Comparison of ENCODE assay signal across 10 mouse cellular contexts in genomic region chr1:52763894-52764809, GRCm38 (mm10). TPM values are rescaled to one million over a fixed set of nuclear protein-coding genes. Genes with fewer than 3 reads are reported as not detected.
DNase-seq lines count a peak whose midpoint lies in the region; ATAC-seq and TF ChIP-seq lines count a peak whose summit lies in the region.
"Had no signal": no experiment of that assay in that cellular context is flagged by ENCODE, and none has a peak within 500 bp of the region (broad histone marks: within the 10 kb centered on the region; RNA-seq: fewer than 3 reads in every experiment).

No protein-coding gene starts in this region.

- no peak for ATAC-seq in heart, embryonic 16.5 days (replicated peaks; ENCODE audit: extremely low read depth, insufficient read depth, low FRiP score)
- peak; percentile 40; the same call in 1 of the 2 replicates for ATAC-seq in intestine, embryonic 16.5 days
- no peak for ATAC-seq in stomach, postnatal 0 days (ENCODE audit: low FRiP score, low TSS enrichment)

- H3K27me3 ChIP-seq in heart, embryonic 16.5 days (ENCODE audit: control insufficient read depth, insufficient read depth, low read length) = no peaks in the 10 kb centered on the region
- no peaks in the 10 kb centered on the region for H3K27me3 ChIP-seq in intestine, embryonic 16.5 days (replicated peaks; ENCODE audit: control insufficient read depth, insufficient read depth, low read length)
- H3K27me3 ChIP-seq in stomach, postnatal 0 days (ENCODE audit: control insufficient read depth, insufficient read depth, low read length) = no peaks in the 10 kb centered on the region
- H3K27me3 ChIP-seq: kidney, embryonic 15.5 days; limb, embryonic 12.5 days had no signal

- peaks cover 2% of the 10 kb centered on the region; the same call in 1 of the 2 replicates for H3K4me1 ChIP-seq in heart, embryonic 16.5 days (ENCODE audit: control insufficient read depth, insufficient read depth, low read length)
- peaks cover 3% of the 10 kb centered on the region; the same call in 1 of the 2 replicates for H3K4me1 ChIP-seq in intestine, embryonic 16.5 days (ENCODE audit: control insufficient read depth, insufficient read depth, low read length)
- H3K4me1 ChIP-seq in stomach, postnatal 0 days (replicated peaks; ENCODE audit: control insufficient read depth, insufficient read depth) = no peaks in the 10 kb centered on the region
- H3K4me1 ChIP-seq: kidney, embryonic 15.5 days; limb, embryonic 12.5 days had no signal

- peak overlapping the region; percentile 16; the same call in 1 of the 2 replicates for H3K9ac ChIP-seq in heart, embryonic 16.5 days (ENCODE audit: low read length)
- no peak overlapping the region for H3K9ac ChIP-seq in intestine, embryonic 16.5 days (ENCODE audit: low read depth, low read length)
- no peak overlapping the region for H3K9ac ChIP-seq in stomach, postnatal 0 days (ENCODE audit: low read length)
- H3K9ac ChIP-seq: kidney, embryonic 15.5 days; limb, embryonic 12.5 days had no signal

- no peak overlapping the region for H3K27ac ChIP-seq in heart, embryonic 16.5 days (ENCODE audit: low read length)
- no peak overlapping the region for H3K27ac ChIP-seq in intestine, embryonic 16.5 days (ENCODE audit: low read length)
- no peak overlapping the region for H3K27ac ChIP-seq in stomach, postnatal 0 days (replicated peaks)
- H3K27ac ChIP-seq: gastrocnemius, adult 2 months; kidney, embryonic 15.5 days; limb, embryonic 12.5 days had no signal

- no peak for DNase-seq in heart, adult 8-10 months (ENCODE audit: low spot score)
- DNase-seq in MEL-GATA-1-ER (ENCODE audit: extremely low read depth, low read depth) = peak; percentile 27
- DNase-seq in stomach, postnatal 0 days (ENCODE audit: low spot score) = no peak
- no peak for DNase-seq in gastrocnemius, postnatal 4 days (ENCODE audit: low spot score in 2 of 2)
- DNase-seq in right cerebral cortex, postnatal 10 days (ENCODE audit: low spot score in 2 of 2) = no peak
- DNase-seq: gastrocnemius, adult 2 months had no signal

- H3K4me3 ChIP-seq in heart, embryonic 16.5 days (ENCODE audit: low read length) = peak overlapping the region; percentile 12; the same call in 1 of the 2 replicates
- no peak overlapping the region for H3K4me3 ChIP-seq in intestine, embryonic 16.5 days (ENCODE audit: low read length)
- no peak overlapping the region for H3K4me3 ChIP-seq in stomach, postnatal 0 days (ENCODE audit: low read depth, low read length)
- H3K4me3 ChIP-seq: gastrocnemius, adult 2 months; kidney, embryonic 15.5 days; limb, embryonic 12.5 days had no signal

- no peaks in the 10 kb centered on the region for H3K9me3 ChIP-seq in heart, embryonic 16.5 days (replicated peaks; ENCODE audit: control insufficient read depth, low read length)
- H3K9me3 ChIP-seq in intestine, embryonic 16.5 days (ENCODE audit: control insufficient read depth, low read length) = no peaks in the 10 kb centered on the region
- no peaks in the 10 kb centered on the region for H3K9me3 ChIP-seq in stomach, postnatal 0 days (ENCODE audit: control insufficient read depth, low read length)
- H3K9me3 ChIP-seq: kidney, embryonic 15.5 days; limb, embryonic 12.5 days had no signal

- H3K4me2 ChIP-seq in heart, embryonic 16.5 days (ENCODE audit: low read depth, low read length) = peak overlapping the region; percentile 38; the same call in 1 of the 2 replicates
- 0 out of 2 replicates have a peak overlapping the region, but pooled peaks have one; percentile 30 for H3K4me2 ChIP-seq in intestine, embryonic 16.5 days (ENCODE audit: low read depth, low read length)
- H3K4me2 ChIP-seq in stomach, postnatal 0 days (replicated peaks; ENCODE audit: low read depth) = 0 out of 2 replicates have a peak overlapping the region, but pooled peaks have one; percentile 2
- H3K4me2 ChIP-seq: kidney, embryonic 15.5 days; limb, embryonic 12.5 days had no signal

- 51% methylated on average over 4 of the region's 4 CpGs for WGBS in heart, embryonic 16.5 days
- 63% methylated on average over 4 of the region's 4 CpGs for WGBS in intestine, embryonic 16.5 days
- 42% methylated on average over 4 of the region's 4 CpGs for WGBS in stomach, postnatal 0 days

- TF ChIP-seq CTCF in stomach, postnatal 0 days (IDR thresholded peaks at IDR 0.05; ENCODE audit: low read depth) = no peak

- TF ChIP-seq EP300 in stomach, postnatal 0 days (optimal IDR thresholded peaks at IDR 0.05) = no peak

- H3K36me3 ChIP-seq in heart, embryonic 16.5 days (ENCODE audit: control insufficient read depth, insufficient read depth) = no peaks in the 10 kb centered on the region
- no peaks in the 10 kb centered on the region for H3K36me3 ChIP-seq in intestine, embryonic 16.5 days (ENCODE audit: control insufficient read depth, insufficient read depth, low read length)
- H3K36me3 ChIP-seq in stomach, postnatal 0 days (ENCODE audit: control insufficient read depth, insufficient read depth, low read length) = no peaks in the 10 kb centered on the region
- H3K36me3 ChIP-seq: kidney, embryonic 15.5 days; limb, embryonic 12.5 days had no signal

RNA-seq across cellular contexts. Expression of gene Mfsd6, which starts 36.9 kb away (rescaled TPM):
- polyA plus RNA-seq in heart, embryonic 16.5 days (2015; fragmentation: Nextera tagmentation; extraction: Ambion mirVana) = 3.1 TPM in 2 replicates
- total RNA-seq in heart, adult 8-10 months (2022) = 10 to 100 TPM; 19.9 to 22.8 (median 21.4) TPM
- polyA plus RNA-seq in intestine, embryonic 16.5 days (2015; fragmentation: Nextera tagmentation; extraction: Ambion mirVana) = 3.6 and 3.9 TPM in 2 replicates
- polyA plus RNA-seq in stomach, postnatal 0 days (2015; fragmentation: Nextera tagmentation; extraction: Ambion mirVana) = 6.3 and 8.0 TPM in 2 replicates
- total RNA-seq in gastrocnemius, postnatal 4 days (2021) = 1 to 10 TPM; 6.2 to 7.6 TPM

RNA-seq across cellular contexts. Expression of gene Inpp1, which starts 53.3 kb away (rescaled TPM):
- polyA plus RNA-seq in heart, embryonic 16.5 days (2015; fragmentation: Nextera tagmentation; extraction: Ambion mirVana) = 17.5 and 18.6 TPM in 2 replicates
- total RNA-seq in heart, adult 8-10 months (2022) = 10 to 100 TPM; 11.8 to 20.0 (median 16.8) TPM
- polyA plus RNA-seq in intestine, embryonic 16.5 days (2015; fragmentation: Nextera tagmentation; extraction: Ambion mirVana) = 17.7 and 18.8 TPM in 2 replicates
- polyA plus RNA-seq in stomach, postnatal 0 days (2015; fragmentation: Nextera tagmentation; extraction: Ambion mirVana) = 6.1 and 8.1 TPM in 2 replicates
- total RNA-seq in gastrocnemius, postnatal 4 days (2021) = 10 to 100 TPM; 12.3 to 12.6 TPM
